7 mouse cellular contexts compared by ENCODE assay signal in genomic region chr4:133043798-133044646, GRCm38 (mm10). TPM values are rescaled to one million over a fixed set of nuclear protein-coding genes. Genes with fewer than 3 reads are reported as not detected.
DNase-seq lines count a peak whose midpoint lies in the region; ATAC-seq lines count a peak whose summit lies in the region.

No protein-coding gene starts in this region.

- DNase-seq in brain, adult 2 months (ENCODE audit: low read depth, low spot score), result peak; percentile 64
- DNase-seq in embryonic facial prominence, embryonic 10.5 days (ENCODE audit: low spot score), result peak; percentile 45
- DNase-seq in heart, adult 9 months (ENCODE audit: low spot score in 2 of 2), result peak; percentile 82 to 87
- DNase-seq in urinary bladder, adult 18-20 months (ENCODE audit: low spot score in 2 of 2), result no peak
- no peak for DNase-seq in layer of hippocampus, adult 9-10 months (ENCODE audit: low spot score)

- peak overlapping the region; percentile 92 for H3K27ac ChIP-seq in embryonic facial prominence, embryonic 10.5 days (replicated peaks)
- H3K27ac ChIP-seq in kidney, embryonic 14.5 days (ENCODE audit: low read depth, low read length), result peak overlapping the region; percentile 76
- peak overlapping the region; percentile 92 for H3K27ac ChIP-seq in midbrain, embryonic 16.5 days (ENCODE audit: low read length)

- H3K27me3 ChIP-seq in embryonic facial prominence, embryonic 10.5 days (replicated peaks; ENCODE audit: low read depth, poor library complexity, severe bottlenecking), result peaks cover 11% of the 10 kb centered on the region
- no peaks in the 10 kb centered on the region for H3K27me3 ChIP-seq in kidney, embryonic 14.5 days (ENCODE audit: control insufficient read depth, insufficient read depth, low read length)
- no peaks in the 10 kb centered on the region for H3K27me3 ChIP-seq in midbrain, embryonic 16.5 days (ENCODE audit: control insufficient read depth, insufficient read depth, low read depth, low read length)

- peaks cover 100% of the 10 kb centered on the region for H3K4me1 ChIP-seq in embryonic facial prominence, embryonic 10.5 days
- H3K4me1 ChIP-seq in kidney, embryonic 14.5 days (ENCODE audit: control insufficient read depth, insufficient read depth, low read length), result peaks cover 91% of the 10 kb centered on the region
- peaks cover 94% of the 10 kb centered on the region for H3K4me1 ChIP-seq in midbrain, embryonic 16.5 days (ENCODE audit: control insufficient read depth, insufficient read depth, low read length)

- 8% methylated on average over 6 of the region's 6 CpGs for WGBS in embryonic facial prominence, embryonic 10.5 days
- 33% methylated on average over 6 of the region's 6 CpGs for WGBS in kidney, embryonic 14.5 days
- WGBS in midbrain, embryonic 16.5 days, result 33% methylated on average over 6 of the region's 6 CpGs

- H3K4me2 ChIP-seq in kidney, embryonic 14.5 days (replicated peaks; ENCODE audit: low read depth, low read length), result peak overlapping the region; percentile 38
- peak overlapping the region; percentile 64; the same call in 1 of the 2 replicates for H3K4me2 ChIP-seq in midbrain, embryonic 16.5 days (ENCODE audit: low read length)

- H3K4me3 ChIP-seq in embryonic facial prominence, embryonic 10.5 days, result peak overlapping the region; percentile 78
- peak overlapping the region; percentile 1; the same call in 1 of the 2 replicates for H3K4me3 ChIP-seq in kidney, embryonic 14.5 days (ENCODE audit: low read length)
- no peak overlapping the region for H3K4me3 ChIP-seq in midbrain, embryonic 16.5 days (ENCODE audit: low read depth, low read length)

- peak overlapping the region; percentile 28; the same call in 1 of the 2 replicates for H3K9ac ChIP-seq in kidney, embryonic 14.5 days (ENCODE audit: low read depth, low read length)
- H3K9ac ChIP-seq in midbrain, embryonic 16.5 days (ENCODE audit: low read depth, low read length), result peak overlapping the region; percentile 62

- no peaks in the 10 kb centered on the region for H3K36me3 ChIP-seq in embryonic facial prominence, embryonic 10.5 days (replicated peaks)
- H3K36me3 ChIP-seq in kidney, embryonic 14.5 days (ENCODE audit: control insufficient read depth, insufficient read depth, low read length), result no peaks in the 10 kb centered on the region
- no peaks in the 10 kb centered on the region for H3K36me3 ChIP-seq in midbrain, embryonic 16.5 days (ENCODE audit: control insufficient read depth, insufficient read depth, low read length)

- H3K9me3 ChIP-seq in embryonic facial prominence, embryonic 10.5 days, result no peaks in the 10 kb centered on the region
- H3K9me3 ChIP-seq in kidney, embryonic 14.5 days (ENCODE audit: control insufficient read depth, low read length), result no peaks in the 10 kb centered on the region
- no peaks in the 10 kb centered on the region for H3K9me3 ChIP-seq in midbrain, embryonic 16.5 days (replicated peaks; ENCODE audit: control insufficient read depth, low read length, poor library complexity, severe bottlenecking)

- ATAC-seq in kidney, embryonic 14.5 days (ENCODE audit: low FRiP score, low TSS enrichment), result peak; percentile 18; the same call in 1 of the 2 replicates
- ATAC-seq in midbrain, embryonic 16.5 days, result no peak

RNA-seq across cellular contexts. Expression of gene Ahdc1, which starts 33.0 kb away (rescaled TPM):
- polyA plus RNA-seq in embryonic facial prominence, embryonic 10.5 days (2016; fragmentation: Nextera tagmentation; extraction: Ambion mirVana), result 11.5 and 11.6 TPM in 2 replicates
- 11.3 and 12.1 TPM in 2 replicates for polyA plus RNA-seq in kidney, embryonic 14.5 days (2014; fragmentation: Nextera tagmentation; extraction: Ambion mirVana)
- polyA plus RNA-seq in midbrain, embryonic 16.5 days (2015; fragmentation: Nextera tagmentation; extraction: Ambion mirVana), result 11.2 and 12.5 TPM in 2 replicates

Comparison
In these comparisons a context has a peak if more than half of its experiments do, and no peak if none do; other contexts are left out.
1. DNase-seq: peak in brain, adult 2 months (single experiment), embryonic facial prominence, embryonic 10.5 days (single experiment) and heart, adult 9 months (2 of 2); none in urinary bladder, adult 18-20 months (0 of 2) and layer of hippocampus, adult 9-10 months (single experiment).
2. Peak in every context shown above with its lines, with median percentiles within 50 percentile points of each other: H3K27ac ChIP-seq.